ENCODE assay signal across 19 mouse cellular contexts in genomic region chr17:4954431-4954830, GRCm38 (mm10).
"Had no signal": no experiment of that assay in that cellular context is flagged by ENCODE, and none has a peak within 500 bp of the region (broad histone marks: within the 10 kb centered on the region; RNA-seq: fewer than 3 reads in every experiment).

No protein-coding gene starts in this region.

- H3K9ac ChIP-seq: kidney, embryonic 15.5 days; limb, embryonic 12.5 days; liver, embryonic 12.5 days; liver, embryonic 15.5 days; lung, embryonic 15.5 days; midbrain, embryonic 13.5 days had no signal

- H3K4me2 ChIP-seq: kidney, embryonic 15.5 days; limb, embryonic 12.5 days; liver, embryonic 12.5 days; liver, embryonic 15.5 days; lung, embryonic 15.5 days; midbrain, embryonic 13.5 days had no signal

- H3K9me3 ChIP-seq: kidney, embryonic 15.5 days; limb, embryonic 12.5 days; liver, embryonic 12.5 days; liver, embryonic 15.5 days; lung, embryonic 15.5 days; midbrain, embryonic 10.5 days; midbrain, embryonic 13.5 days had no signal

- H3K27ac ChIP-seq: kidney, embryonic 15.5 days; left cerebral cortex, adult 2 months; liver, embryonic 12.5 days; liver, embryonic 15.5 days; lung, embryonic 15.5 days; midbrain, embryonic 10.5 days; midbrain, embryonic 13.5 days had no signal

- H3K4me3 ChIP-seq: kidney, embryonic 15.5 days; left cerebral cortex, adult 2 months; limb, embryonic 12.5 days; liver, embryonic 12.5 days; liver, embryonic 15.5 days; lung, embryonic 15.5 days; megakaryocyte, embryonic 14.5 days; midbrain, embryonic 10.5 days; midbrain, embryonic 13.5 days had no signal

- H3K36me3 ChIP-seq: kidney, embryonic 15.5 days; limb, embryonic 12.5 days; liver, embryonic 12.5 days; liver, embryonic 15.5 days; lung, embryonic 15.5 days; midbrain, embryonic 10.5 days; midbrain, embryonic 13.5 days had no signal

- DNase-seq: kidney, adult 8-10 months; kidney, postnatal 10 days; kidney, postnatal 36 days; layer of hippocampus, postnatal 36 days; liver; lung, adult 18-20 months; lung, postnatal 10 days; lung, postnatal 36 days; thymus, adult 18-20 months; thymus, postnatal 36 days had no signal

- H3K4me1 ChIP-seq: liver, embryonic 12.5 days; liver, embryonic 15.5 days; megakaryocyte, embryonic 14.5 days; midbrain, embryonic 10.5 days had no signal

- H3K27me3 ChIP-seq: kidney, embryonic 15.5 days; limb, embryonic 12.5 days; liver, embryonic 12.5 days; liver, embryonic 15.5 days; lung, embryonic 15.5 days; megakaryocyte, embryonic 14.5 days; midbrain, embryonic 13.5 days had no signal

- ATAC-seq: liver, embryonic 12.5 days; midbrain, embryonic 13.5 days had no signal
